Mouse (Mus musculus) bone marrow macrophage, adult 2 months (primary cell): ENCODE measurements around the gene Tnrc6b. TPM values are rescaled to one million over a fixed set of nuclear protein-coding genes. Genes with fewer than 3 reads are reported as not detected.
"Not testable (repeated sequence)": the region's sequence is repeated elsewhere in the genome, so short reads cannot be mapped to it uniquely, and the experiment has no call there.

Source experiments
- H3K27ac ChIP-seq: 2 replicates; pipeline ENCODE4 v1.5.1; 2012; ENCODE audit warnings: low read depth, low read length; ENCODE audit not compliant: insufficient read depth
- H3K4me1 ChIP-seq: 2 replicates; pipeline ENCODE4 v1.6.1; 2012; ENCODE audit warnings: low read length; ENCODE audit not compliant: control insufficient read depth, insufficient read depth
- H3K4me3 ChIP-seq: 2 replicates; pipeline ENCODE4 v1.5.1; 2012; ENCODE audit warnings: mild to moderate bottlenecking, low read length, moderate library complexity; ENCODE audit not compliant: insufficient read depth
- CTCF ChIP-seq: IDR thresholded peaks from 2 replicates; pipeline ENCODE4 v1.5.1; 2012; ENCODE audit warnings: low read depth, mild to moderate bottlenecking, low read length, moderate library complexity
- POLR2A ChIP-seq: IDR thresholded peaks from 2 replicates; pipeline ENCODE4 v1.6.1; 2012; ENCODE audit warnings: mild to moderate bottlenecking, low read depth, low read length, borderline replicate concordance
- polyA plus RNA-seq: library from polyadenylated mRNA; stranded (reverse); fragments of >200 nt; gene quantifications from 2 replicates; pipeline ENCODE4 v1.2.4, GENCODE M21; 2012; ENCODE audit not compliant: missing spikeins, insufficient read depth, insufficient read length

The Tnrc6b gene
- polyA plus RNA-seq, 1 experiment, result 28.4 TPM

DNA sequence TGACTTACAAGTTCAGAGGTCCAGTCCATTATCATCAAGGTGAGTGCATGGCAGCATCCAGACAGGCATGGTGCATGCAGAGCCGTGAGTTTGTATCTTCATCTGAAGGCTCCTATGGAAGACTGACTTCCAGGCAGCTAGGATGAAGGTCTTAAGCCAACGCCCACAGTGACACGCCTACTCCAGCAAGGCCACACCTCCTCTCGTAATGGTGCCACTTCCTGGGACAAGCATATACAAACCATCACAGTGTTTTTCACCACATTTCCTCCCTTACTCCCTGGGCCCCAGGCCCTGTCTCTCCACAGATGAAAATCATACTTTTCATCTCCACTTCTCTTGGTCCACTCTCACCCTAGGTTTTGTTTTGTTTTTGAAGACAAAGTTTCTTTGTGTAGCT lies 210.7 kb downstream of the Tnrc6b start:
- Histone ChIP-seq H3K27ac (no peak overlapping the region), H3K4me3 (no peak overlapping the region), H3K4me1 (no peaks in the 10 kb centered on the region)
- TF ChIP-seq CTCF, result no peak

DNA sequence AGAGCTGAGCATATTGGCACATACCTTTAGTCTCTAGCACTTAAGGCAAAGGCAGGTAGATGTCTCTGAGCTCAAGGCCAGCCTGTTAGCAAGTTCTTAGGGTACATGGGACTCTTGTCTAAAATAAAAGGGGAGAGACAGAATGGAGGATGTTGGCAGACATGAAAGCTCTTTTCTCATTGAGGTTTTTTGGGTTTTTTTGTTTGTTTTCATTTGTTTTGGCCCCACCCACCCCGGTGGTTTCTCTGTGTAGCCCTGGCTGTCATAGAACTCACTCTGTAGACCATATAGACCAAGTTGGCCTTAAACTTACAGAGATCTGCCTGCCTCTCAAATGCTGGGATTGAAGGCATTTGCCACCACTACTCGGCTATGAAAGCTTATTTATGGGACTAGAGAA lies 213.1 kb downstream of the Tnrc6b start:
- Histone ChIP-seq H3K27ac (no peak overlapping the region), H3K4me3 (no peak overlapping the region), H3K4me1 (no peaks in the 10 kb centered on the region)
- no peak for TF ChIP-seq CTCF
- no peak for TF ChIP-seq POLR2A

DNA sequence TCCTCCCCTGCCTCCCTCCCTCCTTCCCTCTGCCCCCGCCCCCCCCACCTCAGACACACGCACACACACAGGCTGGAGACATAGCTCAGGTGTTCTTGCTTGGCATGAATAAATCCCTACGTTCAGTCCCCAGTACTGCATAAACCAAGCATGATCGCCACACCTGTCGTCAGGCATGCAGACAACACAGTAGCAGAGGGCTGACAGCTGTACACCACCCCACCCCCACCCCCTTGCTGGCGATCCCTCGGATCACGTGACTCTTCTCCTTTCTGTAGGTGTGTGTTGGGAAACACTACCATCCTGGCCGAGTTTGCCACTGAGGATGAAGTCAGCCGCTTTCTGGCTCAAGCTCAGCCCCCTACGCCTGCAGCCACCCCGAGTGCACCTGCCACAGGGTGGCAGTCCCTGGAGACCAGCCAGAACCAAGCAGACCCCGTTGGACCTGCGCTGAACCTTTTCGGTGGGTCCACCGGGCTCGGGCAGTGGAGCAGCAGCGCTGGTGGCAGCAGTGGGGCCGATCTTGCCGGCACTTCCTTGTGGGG lies 217.8 kb downstream of the Tnrc6b start:
- Histone ChIP-seq H3K4me3 (no peak overlapping the region), H3K27ac (no peak overlapping the region), H3K4me1 (no peaks in the 10 kb centered on the region)
- no peak for TF ChIP-seq POLR2A
- TF ChIP-seq CTCF, result no peak

DNA sequence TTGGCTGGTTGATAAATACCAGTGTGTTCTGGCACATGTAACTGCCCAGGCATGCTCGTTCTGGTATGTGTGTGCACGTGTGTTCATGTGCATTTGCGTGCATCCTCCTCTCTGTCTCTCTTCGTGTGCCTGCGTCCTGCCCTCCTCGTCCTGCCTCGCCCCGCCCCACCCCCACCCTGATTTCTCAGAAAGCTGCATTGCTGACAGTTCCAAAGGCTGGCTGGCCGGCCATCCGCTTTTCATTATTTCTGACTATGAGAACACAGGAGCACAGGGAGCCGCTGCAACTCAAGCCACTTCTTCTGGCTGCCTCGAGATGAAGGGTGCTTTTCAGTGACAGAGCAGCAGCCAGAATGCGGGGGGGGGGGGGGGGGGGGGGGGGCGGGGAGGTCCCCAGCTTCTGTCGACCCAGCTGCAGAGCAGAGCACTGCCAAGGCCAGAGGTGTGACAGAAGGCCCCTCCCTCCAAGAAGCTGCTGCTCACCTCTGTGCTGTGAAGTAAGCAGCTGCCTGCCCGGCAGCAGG lies 219.0 kb downstream of the Tnrc6b start:
- H3K4me1 ChIP-seq, result no peaks in the 10 kb centered on the region
- H3K27ac ChIP-seq, result no peak overlapping the region
- no peak overlapping the region for H3K4me3 ChIP-seq
- TF ChIP-seq POLR2A (no peak), CTCF (no peak)

DNA sequence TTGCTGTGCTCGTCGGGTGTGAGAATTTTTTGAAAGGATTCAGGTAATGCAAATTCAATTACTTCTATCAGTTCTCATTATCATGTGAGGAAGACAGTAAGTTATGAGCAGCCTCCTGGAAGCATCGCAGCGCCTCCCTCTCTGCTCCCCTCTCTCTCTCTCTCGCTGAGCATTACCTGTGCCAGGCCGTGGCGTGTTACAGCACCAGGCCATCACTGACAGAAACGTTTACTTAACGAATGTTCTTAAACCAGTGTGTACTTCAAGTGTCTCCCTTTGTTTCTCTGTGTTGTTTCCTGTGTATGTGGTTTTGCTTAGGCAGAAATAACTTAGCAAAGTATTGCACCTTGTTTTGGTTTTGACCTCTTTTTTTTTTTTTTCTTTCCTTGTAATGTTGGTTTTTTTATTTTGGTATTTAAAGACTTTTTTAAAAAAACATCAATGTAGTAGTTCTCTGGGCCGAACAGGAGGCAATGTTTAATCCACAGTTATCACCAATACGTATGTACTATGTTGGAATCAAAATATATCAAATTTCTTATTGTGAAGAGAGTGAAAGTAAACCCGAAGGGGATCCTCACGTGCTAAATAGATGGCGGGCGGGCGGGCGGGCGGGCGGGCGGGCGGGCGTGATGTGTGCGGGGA lies 219.7 kb downstream of the Tnrc6b start:
- not testable (repeated sequence) for H3K4me1 ChIP-seq, H3K4me3 ChIP-seq, H3K27ac ChIP-seq

DNA sequence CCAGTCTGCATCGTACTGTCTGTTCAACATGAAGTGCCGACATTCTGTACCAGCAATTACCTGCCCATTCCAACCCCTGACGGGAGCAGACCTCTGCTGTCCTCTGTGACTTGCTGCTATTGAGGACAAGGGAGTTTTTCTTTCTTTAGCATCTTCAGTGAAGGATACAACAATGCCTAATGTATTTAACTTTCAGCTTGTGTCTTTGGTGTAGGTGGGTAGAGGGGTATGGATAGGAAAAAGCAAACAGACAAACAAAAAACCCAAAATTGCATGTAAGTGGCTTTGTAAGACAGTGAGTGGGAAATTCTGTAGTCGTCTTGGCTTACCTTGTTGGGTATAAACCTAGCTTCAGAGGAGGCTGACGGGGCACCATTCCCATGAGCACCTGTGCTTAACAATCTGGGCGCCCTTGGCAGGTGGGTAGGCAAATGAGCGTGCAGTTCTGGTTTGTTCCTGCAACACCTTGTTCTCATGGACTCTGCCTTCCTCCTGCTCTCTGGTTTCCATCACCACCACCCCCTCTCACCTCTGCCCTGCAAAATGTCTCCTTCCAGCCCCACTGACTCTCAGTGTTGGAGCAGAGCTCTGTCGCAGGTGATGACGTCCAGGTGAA lies 220.3 kb downstream of the Tnrc6b start:
- Histone ChIP-seq H3K4me3 (no peak overlapping the region), H3K27ac (no peak overlapping the region), H3K4me1 (no peaks in the 10 kb centered on the region)
- TF ChIP-seq POLR2A (no peak), CTCF (no peak)

DNA sequence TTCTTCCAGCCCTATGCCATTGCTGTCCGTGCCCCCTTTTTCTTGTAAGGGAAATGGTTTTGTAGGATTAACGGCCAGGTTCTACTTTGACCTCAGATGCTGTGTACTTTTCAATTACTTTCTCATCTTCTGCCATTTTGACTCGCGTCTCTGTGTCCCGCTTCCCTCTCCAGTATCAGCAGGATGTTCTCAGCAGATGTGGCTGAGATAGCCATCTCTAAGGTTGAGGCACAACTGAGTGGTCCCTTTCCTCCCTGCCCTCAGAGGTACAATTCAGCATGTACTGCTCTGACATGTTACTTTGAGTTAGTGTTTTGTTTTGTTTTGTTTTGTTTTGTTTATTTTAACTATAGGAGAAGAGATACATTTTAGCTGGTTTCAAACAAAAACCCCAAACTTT lies 223.7 kb downstream of the Tnrc6b start:
- H3K4me1 ChIP-seq, result no peaks in the 10 kb centered on the region
- TF ChIP-seq POLR2A (no peak), CTCF (no peak)
- no peak overlapping the region for H3K4me3 ChIP-seq
- H3K27ac ChIP-seq, result no peak overlapping the region

DNA sequence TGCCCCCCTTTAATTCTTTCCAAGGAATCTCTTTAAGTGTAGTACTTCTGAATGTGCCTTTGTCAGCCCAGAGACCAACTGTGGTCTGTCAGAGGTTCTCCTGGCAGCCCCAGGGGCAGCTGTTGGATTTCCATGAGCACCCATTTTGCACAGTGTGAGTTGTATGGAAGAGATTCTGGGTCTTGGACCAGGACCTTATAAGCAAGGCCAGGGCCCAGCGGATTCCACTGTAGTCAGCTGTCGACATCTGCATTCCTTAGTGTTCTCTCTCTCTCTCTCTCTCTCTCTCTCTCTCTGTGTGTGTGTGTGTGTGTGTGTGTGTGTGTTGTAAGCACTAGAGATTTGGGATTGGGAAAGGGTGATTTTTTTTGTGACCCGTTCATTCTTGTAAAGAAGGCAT lies 225.6 kb downstream of the Tnrc6b start:
- TF ChIP-seq CTCF (no peak), POLR2A (no peak)
- H3K4me1 ChIP-seq, result no peaks in the 10 kb centered on the region
- H3K4me3 ChIP-seq, result no peak overlapping the region
- H3K27ac ChIP-seq, result no peak overlapping the region

DNA sequence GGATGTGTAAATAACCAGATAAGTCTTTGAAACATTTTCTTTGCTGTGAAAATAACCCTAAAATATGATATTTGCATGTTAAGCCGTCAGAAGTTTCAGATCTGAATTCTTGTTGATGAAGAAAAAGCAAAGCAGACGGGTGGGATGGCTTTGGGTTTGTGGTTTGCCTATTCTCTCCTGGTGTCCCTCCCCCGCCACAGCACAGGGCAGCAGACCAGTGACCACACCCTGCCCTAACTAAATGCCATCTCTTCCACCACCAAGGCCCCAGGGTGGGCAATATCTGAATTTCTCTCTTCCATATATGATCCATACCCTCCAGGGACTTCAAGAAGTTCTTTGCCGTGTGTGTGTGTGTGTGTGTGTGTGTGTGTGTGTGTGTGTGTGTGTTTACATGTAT lies 227.5 kb downstream of the Tnrc6b start:
- H3K4me1 ChIP-seq, result no peaks in the 10 kb centered on the region
- H3K27ac ChIP-seq, result no peak overlapping the region
- no peak overlapping the region for H3K4me3 ChIP-seq
- TF ChIP-seq CTCF, result no peak
- TF ChIP-seq POLR2A, result no peak

DNA sequence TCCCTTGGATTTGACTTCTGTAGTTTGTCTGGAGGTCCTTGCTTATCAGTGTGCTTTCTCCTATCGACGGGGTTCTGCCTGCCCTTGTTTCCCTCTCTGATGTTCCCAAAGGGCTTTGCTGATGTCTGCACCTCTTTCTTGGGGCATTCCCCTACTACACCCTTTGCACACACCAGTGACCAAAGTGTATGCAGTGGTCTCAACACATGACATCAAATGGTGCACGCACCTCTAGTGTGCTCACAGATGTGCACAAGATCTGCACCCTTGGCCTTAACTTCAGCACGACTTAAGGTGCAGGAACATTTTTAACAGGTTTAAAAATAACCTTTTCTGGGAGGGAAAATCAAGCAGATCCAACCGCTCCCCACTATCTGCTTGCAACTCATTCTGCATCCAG lies 228.3 kb downstream of the Tnrc6b start:
- Histone ChIP-seq H3K27ac (no peak overlapping the region), H3K4me1 (no peaks in the 10 kb centered on the region)
- TF ChIP-seq CTCF (no peak), POLR2A (no peak)

DNA sequence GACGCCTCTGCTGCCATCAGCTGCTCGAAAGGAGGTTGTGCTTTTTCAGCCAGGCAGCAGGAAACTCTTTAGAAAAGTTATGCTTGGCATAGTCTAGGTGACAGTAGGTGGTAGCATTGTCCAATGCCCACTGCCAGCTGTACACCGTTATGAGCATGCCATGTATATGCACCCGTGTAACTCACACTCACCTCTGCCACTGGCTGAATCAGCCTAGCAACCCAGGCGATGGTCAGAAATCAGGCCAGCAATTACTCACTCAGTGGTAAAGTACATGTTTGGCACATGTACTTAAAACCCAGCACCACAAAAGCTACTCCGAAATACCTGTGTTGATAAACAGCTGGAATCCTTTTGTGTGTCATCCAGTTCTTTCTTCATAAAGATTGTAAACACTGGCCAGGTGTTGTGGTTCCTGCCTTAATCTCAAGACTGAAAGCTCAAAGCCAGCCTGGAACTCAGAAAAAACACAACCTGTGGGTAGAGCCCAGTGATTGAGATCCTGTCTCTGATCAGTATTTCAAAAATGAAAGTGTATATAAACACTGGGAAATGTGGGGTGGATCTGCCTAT lies 230.4 kb downstream of the Tnrc6b start:
- H3K4me1 ChIP-seq, result peaks cover 3% of the 10 kb centered on the region; the same call in 1 of the 2 replicates
- TF ChIP-seq POLR2A, result no peak
- H3K4me3 ChIP-seq, result no peak overlapping the region
- no peak overlapping the region for H3K27ac ChIP-seq

More for the DNA sequence above, 228.3 kb downstream of the Tnrc6b start:
- no peak overlapping the region for H3K4me3 ChIP-seq
